Mouse (Mus musculus): ENCODE data around the gene Psme3. TPM values are rescaled to one million over a fixed set of nuclear protein-coding genes. Genes with fewer than 3 reads are reported as not detected.
A peak's percentile ranks its signal among the peaks of the same experiment; 100 is the strongest.

Gene Psme3
- 100 to 1,000 TPM in 1 of 2 experiments, 10 to 100 TPM in 1; 88.7 to 103 TPM for total RNA-seq (2021)

GRCm38 (mm10) chr11:101315665-101316500, at the start of gene Psme3:
Psme3 (plus strand) TSS chr11:101316213.
- DNase-seq, result peak; percentile 94

GRCm38 (mm10) chr11:101269577-101270116, 46.4 kb upstream of the Psme3 start:
- DNase-seq, result no peak

GRCm38 (mm10) chr11:101272446-101272845, 43.6 kb upstream of the Psme3 start:
- no peak for DNase-seq

- DNase-seq, result no peak
Measured at GRCm38 (mm10) chr11:101275309-101275708, 40.7 kb upstream of the Psme3 start.

GRCm38 (mm10) chr11:101276319-101277070, 39.5 kb upstream of the Psme3 start:
- DNase-seq, result no peak

GRCm38 (mm10) chr11:101277381-101278222, 38.4 kb upstream of the Psme3 start:
- DNase-seq, result peak; percentile 23

GRCm38 (mm10) chr11:101278223-101279192, 37.5 kb upstream of the Psme3 start, which contains the start of the genes Cntd1 and Coa3:
Cntd1 (plus strand) TSS chr11:101279012.
Coa3 (minus strand) TSS chr11:101279114.
- peak; percentile 85 for DNase-seq

- no peak for DNase-seq
Measured at GRCm38 (mm10) chr11:101279193-101279569, 36.8 kb upstream of the Psme3 start.

GRCm38 (mm10) chr11:101280837-101281236, 35.2 kb upstream of the Psme3 start:
- DNase-seq, result no peak

GRCm38 (mm10) chr11:101282896-101283295, 33.1 kb upstream of the Psme3 start:
- no peak for DNase-seq

- DNase-seq, result no peak
Measured at GRCm38 (mm10) chr11:101283805-101284204, 32.2 kb upstream of the Psme3 start.

- DNase-seq, result no peak
Measured at GRCm38 (mm10) chr11:101287306-101287705, 28.7 kb upstream of the Psme3 start.

GRCm38 (mm10) chr11:101291231-101291630, 24.8 kb upstream of the Psme3 start:
- no peak for DNase-seq

- no peak for DNase-seq
Measured at GRCm38 (mm10) chr11:101295191-101295590, 20.8 kb upstream of the Psme3 start.

GRCm38 (mm10) chr11:101300881-101301280, 15.1 kb upstream of the Psme3 start:
- peak; percentile 7 for DNase-seq

GRCm38 (mm10) chr11:101301299-101302003, 14.6 kb upstream of the Psme3 start:
- DNase-seq, result no peak

GRCm38 (mm10) chr11:101302004-101302798, 13.8 kb upstream of the Psme3 start, which contains the start of gene Becn1:
Becn1 (minus strand) TSS chr11:101302286.
- DNase-seq, result peak; percentile 99

- DNase-seq, result no peak
Measured at GRCm38 (mm10) chr11:101307744-101308143, 8.3 kb upstream of the Psme3 start.

- DNase-seq, result no peak
Measured at GRCm38 (mm10) chr11:101311083-101311482, 4.9 kb upstream of the Psme3 start.

Measured in heart, postnatal 4 days (tissue).